In genomic region chr7:50633147-50633546, GRCm38 (mm10) we compare ENCODE assay signal across 21 mouse cellular contexts. TPM values are rescaled to one million over a fixed set of nuclear protein-coding genes. Genes with fewer than 3 reads are reported as not detected.
"Had no signal": no experiment of that assay in that cellular context is flagged by ENCODE, and none has a peak within 500 bp of the region (broad histone marks: within the 10 kb centered on the region; RNA-seq: fewer than 3 reads in every experiment).

No protein-coding gene starts in this region.

- H3K4me1 ChIP-seq: liver, embryonic 12.5 days; midbrain, embryonic 13.5 days; midbrain, embryonic 15.5 days; neural tube, embryonic 13.5 days; neural tube, embryonic 15.5 days; stomach, embryonic 15.5 days had no signal

- H3K27me3 ChIP-seq: liver, embryonic 12.5 days; midbrain, embryonic 13.5 days; midbrain, embryonic 15.5 days; neural tube, embryonic 13.5 days; neural tube, embryonic 15.5 days; stomach, embryonic 15.5 days had no signal

- H3K9me3 ChIP-seq: liver, embryonic 12.5 days; midbrain, embryonic 13.5 days; midbrain, embryonic 15.5 days; neural tube, embryonic 13.5 days; neural tube, embryonic 15.5 days; stomach, embryonic 15.5 days had no signal

- H3K4me3 ChIP-seq: liver, embryonic 12.5 days; midbrain, embryonic 13.5 days; midbrain, embryonic 15.5 days; myocyte; neural tube, embryonic 13.5 days; neural tube, embryonic 15.5 days; stomach, embryonic 15.5 days had no signal

- H3K27ac ChIP-seq: liver, embryonic 12.5 days; liver, embryonic 14.5 days; midbrain, embryonic 13.5 days; midbrain, embryonic 15.5 days; neural tube, embryonic 13.5 days; neural tube, embryonic 15.5 days; stomach, embryonic 15.5 days had no signal

- H3K36me3 ChIP-seq: liver, embryonic 12.5 days; midbrain, embryonic 13.5 days; midbrain, embryonic 15.5 days; neural tube, embryonic 13.5 days; neural tube, embryonic 15.5 days; stomach, embryonic 15.5 days had no signal

- H3K9ac ChIP-seq: liver, embryonic 12.5 days; liver, embryonic 14.5 days; lung, embryonic 14.5 days; midbrain, embryonic 13.5 days; midbrain, embryonic 15.5 days; neural tube, embryonic 13.5 days; neural tube, embryonic 15.5 days; stomach, embryonic 15.5 days had no signal

- H3K4me2 ChIP-seq: liver, embryonic 12.5 days; lung, embryonic 14.5 days; midbrain, embryonic 13.5 days; midbrain, embryonic 15.5 days; neural tube, embryonic 13.5 days; neural tube, embryonic 15.5 days; stomach, embryonic 15.5 days had no signal

- DNase-seq: lung, adult 18-20 months; lung, embryonic 14.5 days; lung, postnatal 10 days; lung, postnatal 4 days; right cerebral cortex, postnatal 14 days; thymus, adult 18-20 months; thymus, postnatal 14 days; thymus, postnatal 36 days had no signal

- ATAC-seq: liver, embryonic 12.5 days; midbrain, embryonic 13.5 days; midbrain, embryonic 15.5 days had no signal

RNA-seq across cellular contexts. Expression of gene 4933405O20Rik, which starts 34.2 kb away (rescaled TPM):
- polyA plus RNA-seq: liver, embryonic 12.5 days; liver, embryonic 14.5 days; liver, embryonic 16.5 days; lung, embryonic 14.5 days; lung, embryonic 16.5 days; midbrain, embryonic 13.5 days; midbrain, embryonic 15.5 days; myocyte; neural tube, embryonic 11.5 days; neural tube, embryonic 13.5 days; neural tube, embryonic 15.5 days; spleen, adult 2 months; stomach, embryonic 15.5 days; thymus, postnatal 0 days had no signal
